Mouse (Mus musculus): ENCODE data around the gene Klf13.

Klf13 gene

GRCm38 (mm10) chr7:63950931-63951607 lies 12.4 kb upstream of the Klf13 start:
- no peak for DNase-seq (ENCODE audit: extremely low spot score, low read depth, low spot score)

GRCm38 (mm10) chr7:63949176-63949575 lies 10.5 kb upstream of the Klf13 start:
- no peak for DNase-seq (ENCODE audit: extremely low spot score, low read depth, low spot score)

DNA sequence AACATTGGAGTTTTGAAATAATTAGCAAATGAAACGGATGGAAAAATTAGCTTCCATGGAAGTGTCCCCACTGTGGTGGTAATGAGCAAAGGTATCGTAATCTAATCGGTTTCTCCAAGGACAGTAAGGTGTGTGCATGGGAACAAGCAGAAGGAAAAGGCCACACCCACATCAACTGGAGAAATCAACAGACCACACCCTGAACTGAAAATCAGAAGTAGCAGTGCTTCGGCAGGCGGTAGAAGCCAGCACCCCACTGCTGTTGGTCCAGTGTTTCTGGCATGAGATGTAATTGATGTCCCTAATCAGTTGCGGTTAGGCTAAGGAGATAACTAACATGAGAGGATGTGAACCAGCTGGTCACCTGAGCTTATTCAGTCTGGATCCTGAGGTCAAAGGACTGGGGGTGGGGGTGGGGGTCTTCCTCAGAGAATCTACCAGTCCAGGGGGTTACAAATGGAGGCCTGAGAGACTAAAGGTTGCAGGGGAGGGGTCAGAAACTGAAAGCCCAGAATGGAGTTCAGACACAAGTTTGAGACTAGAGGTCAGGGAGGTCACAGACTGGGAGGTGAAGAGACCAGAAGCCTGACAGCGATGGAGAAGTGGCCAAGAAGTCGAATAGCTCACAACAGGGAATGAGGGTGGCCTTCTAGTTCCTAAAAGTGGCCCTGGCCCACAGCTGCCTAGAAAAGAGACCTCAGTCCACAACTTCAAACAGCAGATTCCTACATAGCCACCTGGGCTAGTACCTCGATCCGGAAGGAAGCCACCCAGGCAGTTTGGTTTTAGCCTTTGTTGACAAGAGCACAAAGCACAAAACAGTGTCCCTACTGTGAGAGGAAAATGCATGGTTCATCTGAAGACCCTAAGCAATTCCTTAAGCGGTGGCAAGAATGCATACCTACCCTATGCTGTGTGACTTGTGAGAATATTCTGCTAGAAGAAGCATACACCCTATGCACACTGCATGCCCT lies 9.1 kb upstream of the Klf13 start:
- DNase-seq (ENCODE audit: extremely low spot score, low read depth, low spot score): no peak

DNA sequence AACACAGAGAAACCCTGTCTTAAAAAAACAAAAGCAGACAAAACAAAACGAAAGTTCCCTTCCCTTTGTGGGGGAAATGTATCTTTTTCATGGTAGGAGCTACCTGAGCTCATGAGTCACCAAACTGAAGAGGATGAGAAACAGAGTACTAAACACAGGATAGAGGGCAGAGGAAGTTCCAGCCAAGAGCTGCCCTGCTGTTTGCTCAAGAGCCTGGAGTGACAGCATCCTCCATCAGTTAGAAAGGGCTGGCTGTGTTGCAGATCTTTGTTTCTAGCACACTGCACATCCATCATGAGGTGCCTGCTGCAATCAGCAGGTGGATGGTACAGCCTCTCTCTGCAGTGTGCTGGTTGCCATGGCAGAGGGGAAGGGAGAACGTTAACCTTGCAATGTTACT lies 5.2 kb upstream of the Klf13 start:
- no peak for DNase-seq (ENCODE audit: extremely low spot score, low read depth, low spot score)

GRCm38 (mm10) chr7:63941501-63941900 lies 2.8 kb upstream of the Klf13 start:
- DNase-seq (ENCODE audit: extremely low spot score, low read depth, low spot score): no peak

GRCm38 (mm10) chr7:63941050-63941449 lies 2.3 kb upstream of the Klf13 start:
- DNase-seq (ENCODE audit: extremely low spot score, low read depth, low spot score): no peak

DNA sequence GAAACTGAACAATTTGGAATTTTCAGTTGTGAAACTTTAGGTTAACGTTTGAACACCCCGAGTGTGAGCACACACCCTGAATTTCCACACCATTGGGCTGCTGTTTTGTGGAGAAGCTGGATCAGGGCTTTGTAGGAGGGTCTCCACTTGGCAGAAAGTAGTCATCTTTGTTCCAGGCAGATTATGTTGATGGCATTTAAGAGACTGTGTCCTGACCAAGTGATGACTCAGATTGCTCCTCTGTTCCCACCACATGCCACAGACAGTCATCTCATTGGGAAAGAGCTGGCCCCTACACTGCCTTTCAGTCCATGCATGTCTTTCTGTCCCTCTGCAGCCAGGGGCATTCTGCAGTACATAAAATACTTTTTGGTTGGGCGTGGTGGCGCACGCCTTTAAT lies 1.6 kb upstream of the Klf13 start:
- DNase-seq (ENCODE audit: extremely low spot score, low read depth, low spot score): no peak

DNA sequence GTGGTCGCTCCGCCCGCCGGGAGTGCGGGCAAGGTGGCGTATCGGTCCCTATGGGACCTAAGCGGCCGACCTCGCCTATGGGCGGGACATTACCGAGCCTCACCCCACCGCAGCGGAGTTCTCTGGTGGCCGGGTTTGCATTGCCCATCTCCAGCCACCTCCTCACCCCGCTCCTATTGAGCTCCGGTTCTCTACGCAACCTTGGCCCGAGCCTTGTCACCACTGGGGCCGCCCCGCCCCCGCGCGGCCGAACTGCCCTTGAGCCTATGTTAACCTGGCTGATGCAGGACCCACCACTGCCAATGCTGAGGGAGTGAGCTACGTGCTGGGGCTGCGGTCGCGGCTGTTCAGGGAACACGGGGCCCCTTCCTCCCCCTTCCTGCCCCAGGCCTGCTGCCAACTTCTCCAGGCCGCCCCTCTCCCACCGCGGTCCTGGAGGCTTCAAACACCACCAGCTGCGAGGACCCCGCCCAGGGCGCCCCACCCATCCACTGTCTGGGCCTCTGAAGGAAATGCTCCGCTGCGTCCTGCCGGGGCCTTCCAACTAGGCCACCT lies 759 bp upstream of the Klf13 start:
- DNase-seq (ENCODE audit: extremely low spot score, low read depth, low spot score): no peak

- DNase-seq (ENCODE audit: extremely low spot score, low read depth, low spot score): no peak
These were observed 425 bp downstream of the Klf13 start for GRCm38 (mm10) chr7:63938066-63938913.

DNA sequence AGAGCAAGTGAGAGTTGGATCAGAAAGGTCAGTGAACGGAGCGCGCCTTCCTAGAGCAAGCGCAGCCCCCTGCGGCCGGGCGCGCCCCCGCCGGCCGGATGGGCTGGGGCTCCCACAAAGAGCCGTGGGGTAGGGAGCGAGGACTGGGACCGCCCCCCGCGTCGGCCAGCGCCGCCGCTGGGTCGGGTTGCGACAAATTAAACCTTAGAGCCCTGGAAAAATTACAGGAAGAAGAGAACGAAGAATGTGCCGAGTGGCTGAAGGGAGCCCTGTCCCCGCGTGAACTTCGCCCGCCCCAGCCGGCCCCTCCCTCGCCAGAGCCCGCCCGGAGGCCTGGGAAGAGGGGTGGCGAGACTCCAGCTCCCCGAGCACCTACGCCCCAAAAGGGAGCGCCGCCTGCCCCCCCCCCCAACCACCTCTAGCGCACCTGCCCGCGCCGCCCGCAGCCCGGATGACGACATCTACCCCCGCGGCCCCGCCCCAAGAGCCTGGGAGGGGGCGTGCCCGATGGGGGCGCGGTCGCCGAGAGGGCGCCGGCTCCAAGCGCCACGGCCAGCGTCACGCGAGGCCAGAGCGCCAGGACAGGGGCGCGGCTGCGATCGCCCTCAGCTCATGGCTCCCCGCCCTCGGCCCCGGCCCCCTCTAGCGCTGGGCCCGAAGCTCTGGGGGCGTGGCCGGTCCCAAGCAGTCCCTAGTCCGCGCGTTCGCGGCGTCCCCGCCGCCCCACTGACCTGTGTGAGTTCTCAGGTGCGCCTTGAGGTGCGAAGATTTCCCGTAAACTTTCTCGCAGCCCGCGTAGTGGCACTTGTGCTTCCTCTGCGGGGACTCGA lies 1.3 kb downstream of the Klf13 start:
- DNase-seq (ENCODE audit: extremely low spot score, low read depth, low spot score): no peak

DNA sequence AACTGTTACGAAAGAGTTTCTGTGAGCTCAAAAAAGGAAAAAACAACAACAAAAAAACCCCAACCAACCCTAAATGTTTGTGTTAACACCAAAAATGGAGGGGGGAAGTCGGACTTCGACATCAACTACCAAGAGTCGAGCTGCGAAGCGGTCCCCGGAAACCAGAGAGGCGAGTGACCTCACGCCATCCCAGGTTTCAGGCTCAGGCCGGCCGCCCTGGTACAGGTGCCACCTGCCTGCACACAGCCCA lies 1.8 kb downstream of the Klf13 start:
- no peak for DNase-seq (ENCODE audit: extremely low spot score, low read depth, low spot score)

DNA sequence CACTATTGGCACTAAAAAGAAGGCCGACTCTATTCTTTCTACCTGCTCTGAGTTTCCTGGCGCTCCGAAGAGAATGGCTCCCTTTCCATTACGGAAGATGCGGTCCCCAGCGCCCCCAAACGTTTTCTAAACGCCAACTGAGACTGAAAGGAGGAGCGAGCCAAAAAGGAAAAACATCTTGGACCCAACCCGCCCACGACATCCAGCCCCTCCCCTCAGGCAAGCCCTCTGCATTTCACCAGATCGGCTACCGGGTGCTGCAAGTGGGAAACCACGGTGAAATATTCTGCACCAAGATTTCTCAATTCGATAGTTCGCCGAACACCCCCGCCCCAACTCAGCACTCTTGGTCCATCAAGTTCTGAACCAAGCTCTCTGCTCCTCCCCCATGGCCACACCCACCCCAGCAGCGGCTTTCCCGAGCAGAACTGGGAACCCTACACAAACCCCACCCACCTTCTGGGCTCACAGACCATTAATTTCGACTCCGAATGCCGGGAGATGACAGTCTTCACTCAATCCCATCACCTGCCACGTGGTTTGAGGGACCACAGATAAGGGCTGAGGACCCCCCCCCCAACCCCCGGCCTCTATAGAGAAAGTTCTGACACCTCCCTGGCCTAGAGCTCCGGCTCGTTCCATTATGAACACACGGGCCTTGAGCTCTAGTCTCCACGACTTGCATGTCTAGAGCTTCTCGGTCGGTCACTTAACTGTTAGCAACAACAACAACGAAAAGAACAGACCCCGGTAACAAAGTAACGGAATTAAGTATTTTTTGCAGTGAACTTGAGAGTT lies 2.3 kb downstream of the Klf13 start:
- no peak for DNase-seq (ENCODE audit: extremely low spot score, low read depth, low spot score)

DNA sequence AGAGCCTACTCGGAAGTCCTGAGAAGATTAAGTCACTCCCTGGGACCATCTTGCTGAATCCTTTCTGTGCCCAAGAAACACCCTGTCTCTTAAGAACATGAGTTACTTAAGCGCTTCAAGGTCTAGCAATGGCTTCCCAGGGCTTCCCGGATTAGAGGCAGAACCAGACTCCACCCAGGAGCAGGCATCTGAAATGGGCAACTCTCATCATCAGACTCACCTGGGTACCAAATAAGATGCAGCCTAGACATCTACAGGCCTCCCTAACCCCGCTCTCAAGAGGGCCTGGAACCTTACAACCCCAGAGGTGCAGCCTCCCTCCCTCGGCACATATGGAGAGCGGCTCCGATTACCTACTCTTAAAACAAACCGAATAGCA lies 2.9 kb downstream of the Klf13 start:
- no peak for DNase-seq (ENCODE audit: extremely low spot score, low read depth, low spot score)

DNA sequence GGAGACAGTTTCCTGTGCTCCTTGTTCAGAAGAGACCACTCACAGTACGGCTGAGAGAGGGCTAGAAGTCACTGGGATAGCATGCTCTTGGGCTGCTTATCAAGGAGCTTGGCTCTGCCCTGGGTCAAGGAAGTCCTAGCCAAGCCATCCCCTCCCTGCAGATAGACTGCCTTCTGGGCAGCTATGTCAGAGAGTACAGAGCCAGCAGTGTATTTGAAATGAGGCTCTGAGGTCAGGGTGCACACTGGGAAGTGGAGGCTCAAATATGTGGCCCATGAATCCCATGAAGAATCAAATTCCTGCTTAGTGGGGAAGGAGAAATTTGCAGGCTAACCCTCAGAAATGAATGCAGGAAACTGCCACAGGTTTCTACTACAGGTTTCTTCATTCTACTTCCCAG lies 4.2 kb downstream of the Klf13 start:
- no peak for DNase-seq (ENCODE audit: extremely low spot score, low read depth, low spot score)

DNA sequence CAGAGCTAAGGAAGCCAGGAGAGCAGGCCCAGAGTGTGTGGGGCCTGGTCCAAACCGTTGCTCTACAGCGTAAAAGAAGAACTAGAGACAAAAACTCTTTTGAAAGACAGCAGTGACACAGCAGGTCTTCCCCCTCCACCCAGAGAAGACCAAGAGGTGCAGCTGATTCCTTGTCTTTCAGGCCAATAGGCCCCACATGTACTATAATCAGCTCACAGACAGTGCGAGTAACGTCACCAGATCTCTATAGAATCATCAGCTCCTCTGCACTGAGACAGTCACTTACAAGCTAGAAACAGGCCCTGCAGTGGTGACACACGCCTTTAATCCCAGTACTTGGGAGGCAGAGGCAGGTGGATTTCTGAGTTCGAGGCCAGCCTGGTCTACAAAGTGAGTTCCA lies 4.8 kb downstream of the Klf13 start:
- DNase-seq (ENCODE audit: extremely low spot score, low read depth, low spot score): no peak

GRCm38 (mm10) chr7:63932461-63932860 lies 6.3 kb downstream of the Klf13 start:
- no peak for DNase-seq (ENCODE audit: extremely low spot score, low read depth, low spot score)

DNA sequence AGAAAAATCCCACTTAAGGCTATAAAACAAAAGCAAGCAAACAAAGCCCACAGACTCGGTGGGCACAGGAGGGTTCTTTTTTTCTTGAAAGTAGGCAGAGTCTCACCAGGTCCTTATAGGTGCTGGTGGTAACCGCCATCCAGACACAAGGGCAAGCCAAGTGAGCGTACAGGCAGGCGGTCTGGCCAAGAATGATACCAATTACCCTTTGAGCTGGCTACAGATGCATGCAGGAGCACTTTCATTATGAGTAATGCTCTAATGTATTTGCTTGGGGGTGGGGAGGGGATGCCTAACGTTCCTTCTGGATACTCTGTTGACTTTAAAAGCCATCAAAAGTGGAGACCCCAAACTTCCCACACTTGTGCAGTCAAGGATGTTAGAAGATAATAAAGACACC lies 7.9 kb downstream of the Klf13 start:
- DNase-seq (ENCODE audit: extremely low spot score, low read depth, low spot score): no peak

DNA sequence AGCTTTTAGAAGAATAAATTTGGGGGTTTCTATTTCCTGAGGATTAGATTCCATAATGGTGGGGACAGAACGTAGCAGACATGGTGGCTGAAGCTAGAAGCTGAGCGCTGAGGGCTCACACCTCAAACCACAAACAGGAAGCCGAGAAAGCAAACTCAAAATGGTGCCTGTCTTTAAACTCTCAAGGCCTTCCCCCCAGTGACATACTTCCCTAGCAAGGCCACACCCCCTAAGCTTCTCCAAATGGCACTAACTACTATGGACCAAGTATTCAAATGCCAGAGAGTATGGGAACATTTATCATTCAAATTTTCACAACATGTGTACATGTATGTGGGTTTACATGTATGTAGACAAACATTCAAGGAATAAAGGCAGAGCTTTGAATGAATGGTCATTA lies 8.6 kb downstream of the Klf13 start:
- no peak for DNase-seq (ENCODE audit: extremely low spot score, low read depth, low spot score)

- no peak for DNase-seq (ENCODE audit: extremely low spot score, low read depth, low spot score)
These were observed 9.6 kb downstream of the Klf13 start for GRCm38 (mm10) chr7:63929080-63929479.

DNA sequence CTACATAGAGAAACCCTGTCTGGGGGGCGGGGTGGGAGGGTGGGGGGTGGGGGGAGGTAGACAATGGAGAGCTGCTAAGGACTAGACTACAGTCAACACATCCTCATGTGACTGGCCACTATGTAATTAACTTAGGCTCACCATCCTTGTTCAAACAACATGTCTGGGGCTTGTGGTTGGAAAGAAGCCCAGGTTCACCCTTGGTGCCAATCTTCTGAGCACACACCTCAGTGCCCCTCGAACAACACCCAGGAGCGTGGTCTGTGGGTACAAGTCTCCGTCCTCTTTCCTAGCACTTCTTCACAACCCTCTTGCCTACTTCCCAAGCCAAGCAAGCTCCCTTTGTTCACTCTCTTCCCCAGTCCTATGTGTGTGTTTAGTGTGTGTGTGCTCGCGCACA lies 11.6 kb downstream of the Klf13 start:
- no peak for DNase-seq (ENCODE audit: extremely low spot score, low read depth, low spot score)
